Mouse (Mus musculus) CH12.LX (cell line): ENCODE results near the gene Prelid1.

ENCODE experiments used
- CHD1 ChIP-seq: IDR thresholded peaks from 2 replicates; pipeline ENCODE4 v1.6.1; 2012; ENCODE audit warnings: low read depth, low read length, improper control_type of control experiment, inconsistent platforms
- CTCF ChIP-seq, 2 experiments: IDR thresholded peaks in 1 of 2; conservative IDR thresholded peaks in 1 of 2; 2 replicates each; pipeline ENCODE4 v1.5.1; 2011 to 2012; ENCODE audit warnings: low read depth in 2 of 2, low read length in 2 of 2, improper control_type of control experiment in 1 of 2, inconsistent platforms in 1 of 2, mild to moderate bottlenecking in 1 of 2, moderate library complexity in 1 of 2
- EP300 ChIP-seq: IDR thresholded peaks from 2 replicates; pipeline ENCODE4 v1.6.1; 2011; ENCODE audit warnings: low read length, improper control_type of control experiment
- ETS1 ChIP-seq: conservative IDR thresholded peaks from 2 replicates; pipeline ENCODE4 v1.6.1; 2012; ENCODE audit warnings: low read depth, mild to moderate bottlenecking, inconsistent platforms, low read length, improper control_type of control experiment, moderate library complexity
- HCFC1 ChIP-seq: IDR thresholded peaks from 2 replicates; pipeline ENCODE4 v1.6.1; 2012; ENCODE audit warnings: low read depth, mild to moderate bottlenecking, inconsistent platforms, low read length, improper control_type of control experiment
- JUND ChIP-seq: conservative IDR thresholded peaks from 2 replicates; pipeline ENCODE4 v1.6.1; 2011; ENCODE audit warnings: low read depth, low read length, improper control_type of control experiment
- KAT2A ChIP-seq: IDR thresholded peaks from 2 replicates; pipeline ENCODE4 v1.6.1; 2012; ENCODE audit warnings: low read length, improper control_type of control experiment, inconsistent platforms; ENCODE audit not compliant: insufficient replicate concordance
- MAFK ChIP-seq: IDR thresholded peaks from 2 replicates; pipeline ENCODE4 v1.6.1; 2011; ENCODE audit warnings: low read length, improper control_type of control experiment; ENCODE audit not compliant: insufficient replicate concordance
- MAX ChIP-seq: IDR thresholded peaks from 2 replicates; pipeline ENCODE4 v1.6.1; 2011; ENCODE audit warnings: low read length, improper control_type of control experiment
- MEF2A ChIP-seq: IDR thresholded peaks from 2 replicates; pipeline ENCODE4 v1.6.1; 2014; ENCODE audit warnings: low read depth, mild to moderate bottlenecking, inconsistent platforms, low read length, improper control_type of control experiment, borderline replicate concordance
- POLR2A ChIP-seq: IDR thresholded peaks from 2 replicates; pipeline ENCODE4 v1.6.1; 2011; ENCODE audit warnings: low read depth, mild to moderate bottlenecking, improper control_type of control experiment, low read length
- TBP ChIP-seq: conservative IDR thresholded peaks from 2 replicates; pipeline ENCODE4 v1.6.1; 2011; ENCODE audit warnings: low read depth, low read length, improper control_type of control experiment
- USF1 ChIP-seq: IDR thresholded peaks from 2 replicates; pipeline ENCODE4 v1.6.1; 2014; ENCODE audit warnings: low read depth, mild to moderate bottlenecking, inconsistent platforms, low read length, improper control_type of control experiment
- USF2 ChIP-seq: conservative IDR thresholded peaks from 2 replicates; pipeline ENCODE4 v1.6.1; 2011; ENCODE audit warnings: low read depth, low read length, improper control_type of control experiment

- no peak for TF ChIP-seq POLR2A
- TF ChIP-seq CTCF (conservative IDR thresholded peaks at IDR 0.05 in 1 of 2, IDR thresholded peaks at IDR 0.05 in 1 of 2; ENCODE audit: low read depth in 2 of 2, low read length in 2 of 2): no peak
- no peak for TF ChIP-seq KAT2A
- no peak for TF ChIP-seq EP300
- TF ChIP-seq JUND: no peak
- no peak for TF ChIP-seq CHD1
- no peak for TF ChIP-seq ETS1
- no peak for TF ChIP-seq HCFC1
- TF ChIP-seq MEF2A: no peak
- no peak for TF ChIP-seq MAX
- TF ChIP-seq USF2: no peak
- TF ChIP-seq USF1: no peak
- no peak for TF ChIP-seq MAFK
- no peak for TF ChIP-seq TBP
Observed at GRCm38 (mm10) chr13:55319931-55320533, at the start of gene Prelid1.
